Mouse (Mus musculus) embryonic facial prominence, embryonic 10.5 days (tissue): ENCODE results near the gene Chst12. TPM values are rescaled to one million over a fixed set of nuclear protein-coding genes. Genes with fewer than 3 reads are reported as not detected.

ENCODE experiments used
- DNase-seq: peaks from one replicate; pipeline ENCODE4 v3.0.0-alpha.2; 2017; ENCODE audit warnings: low spot score
- H3K27ac ChIP-seq: fragments of 300-500 bp; sonication (generic); replicated peaks from 2 replicates; pipeline ENCODE4 v1.5.1; 2016; ENCODE audit warnings: mild to moderate bottlenecking
- H3K27me3 ChIP-seq: fragments of 300-500 bp; sonication (generic); replicated peaks from 2 replicates; pipeline ENCODE4 v1.6.1; 2016; ENCODE audit warnings: low read depth, mild to moderate bottlenecking; ENCODE audit not compliant: poor library complexity, severe bottlenecking
- H3K36me3 ChIP-seq: fragments of 300-500 bp; sonication (generic); replicated peaks from 2 replicates; pipeline ENCODE4 v1.6.1; 2016; ENCODE audit warnings: mild to moderate bottlenecking, moderate library complexity
- H3K4me1 ChIP-seq: fragments of 300-500 bp; sonication (generic); 2 replicates; pipeline ENCODE4 v1.6.1; 2016
- H3K4me3 ChIP-seq: fragments of 300-500 bp; sonication (generic); 2 replicates; pipeline ENCODE4 v1.5.1; 2016; ENCODE audit warnings: mild to moderate bottlenecking, moderate library complexity
- H3K9me3 ChIP-seq: fragments of 300-500 bp; sonication (generic); 2 replicates; pipeline ENCODE4 v1.6.1; 2016; ENCODE audit warnings: mild to moderate bottlenecking
- WGBS: fragments of 180-500 bp; shearing (Covaris S2); methylation state at CpG from one replicate; pipeline ENCODE4 v1.1.7; 2016; 5-methylcytosine and 5-hydroxymethylcytosine counted together
- polyA plus RNA-seq: library from polyadenylated mRNA; unstranded; fragments of >200 nt; fragmentation: Nextera tagmentation; extraction: Ambion mirVana; gene quantifications from 2 replicates; pipeline ENCODE4 v1.2.1, GENCODE M21; 2016

Chst12 gene
- polyA plus RNA-seq, 1 experiment from 2014 or later, result 16.8 TPM

DNA sequence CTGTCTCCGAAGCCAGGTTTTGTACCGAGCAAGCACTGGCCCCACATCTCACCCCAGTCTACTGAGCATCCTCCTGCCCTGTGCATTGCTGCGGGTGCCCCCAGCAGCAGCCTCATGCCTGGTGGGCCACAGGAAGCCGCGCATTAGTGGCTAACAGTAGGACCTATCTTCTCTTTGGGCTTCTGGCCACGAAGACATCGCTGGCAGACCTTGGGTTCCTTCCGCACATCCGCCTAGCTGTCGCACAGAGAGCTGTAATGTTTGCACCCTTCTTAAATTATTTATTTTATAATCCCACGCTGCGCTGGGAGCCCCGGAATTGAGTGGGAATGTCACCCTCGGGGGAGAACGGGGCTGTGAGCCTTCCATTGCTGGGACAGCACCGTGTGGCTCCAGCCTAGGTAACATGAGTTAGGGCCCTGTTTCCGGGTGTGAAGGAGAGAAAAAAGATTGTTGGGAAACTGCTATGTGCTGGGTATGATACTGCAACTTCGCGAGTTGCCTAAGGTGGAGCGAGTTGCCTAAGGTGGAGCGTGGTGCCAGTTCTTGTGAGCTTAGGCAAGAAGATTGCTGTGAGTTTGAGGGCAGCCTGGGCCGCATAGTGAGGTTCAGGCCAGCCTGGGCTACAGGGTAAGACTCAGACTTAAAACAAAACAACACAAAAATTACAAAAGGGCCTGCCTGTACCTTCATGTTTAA, 895 bp downstream of the Chst12 start:
- no peak for DNase-seq
- H3K4me1 ChIP-seq, result peaks cover 77% of the 10 kb centered on the region
- H3K27ac ChIP-seq, result peak overlapping the region; percentile 88
- H3K9me3 ChIP-seq, result no peaks in the 10 kb centered on the region
- H3K4me3 ChIP-seq, result peak overlapping the region; percentile 75
- H3K36me3 ChIP-seq, result no peaks in the 10 kb centered on the region
- 43% methylated on average over 22 of the region's 22 CpGs for WGBS
- no peaks in the 10 kb centered on the region for H3K27me3 ChIP-seq

DNA sequence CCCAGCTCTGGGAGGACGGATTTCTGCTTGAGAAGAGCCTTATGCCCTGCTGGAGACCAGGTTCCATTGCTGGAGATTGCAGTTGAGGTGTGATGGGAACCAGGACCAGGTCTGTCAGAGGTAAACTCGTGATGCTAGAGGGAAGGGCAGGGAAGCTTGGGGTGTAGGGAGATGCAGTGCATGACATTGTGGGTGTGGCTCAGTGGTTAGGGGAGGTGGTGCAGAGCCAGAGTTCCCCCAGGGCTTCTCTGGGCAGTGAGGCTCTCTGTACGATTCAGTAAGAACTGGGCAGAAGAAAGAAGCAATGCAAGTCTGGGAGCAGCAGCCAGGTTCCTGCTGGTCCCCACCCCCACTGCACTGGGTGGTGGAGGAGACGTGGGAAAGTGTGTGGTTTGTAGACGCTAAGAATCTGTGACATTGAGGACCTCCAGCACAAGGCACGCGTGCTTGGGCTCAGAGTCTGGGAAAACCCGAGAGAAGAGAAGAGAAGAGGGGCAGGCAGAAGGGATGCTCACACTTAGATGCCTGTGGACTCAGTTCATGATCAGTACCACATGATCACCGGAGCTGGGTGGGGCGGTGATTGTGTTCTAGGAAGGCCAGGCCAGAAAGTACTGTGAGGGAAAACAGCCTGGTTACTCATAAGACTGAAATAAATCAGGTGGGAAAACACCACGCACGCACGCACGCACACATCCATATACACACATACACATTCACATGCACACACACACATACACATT, 2.3 kb downstream of the Chst12 start:
- H3K9me3 ChIP-seq, result no peaks in the 10 kb centered on the region
- no peaks in the 10 kb centered on the region for H3K27me3 ChIP-seq
- H3K36me3 ChIP-seq, result peaks cover 9% of the 10 kb centered on the region
- H3K4me1 ChIP-seq, result peaks cover 71% of the 10 kb centered on the region
- H3K27ac ChIP-seq, result 0 out of 2 replicates have a peak overlapping the region, but pooled peaks have one; percentile 30
- 87% methylated on average over 14 of the region's 14 CpGs for WGBS
- H3K4me3 ChIP-seq, result no peak overlapping the region
- no peak for DNase-seq

DNA sequence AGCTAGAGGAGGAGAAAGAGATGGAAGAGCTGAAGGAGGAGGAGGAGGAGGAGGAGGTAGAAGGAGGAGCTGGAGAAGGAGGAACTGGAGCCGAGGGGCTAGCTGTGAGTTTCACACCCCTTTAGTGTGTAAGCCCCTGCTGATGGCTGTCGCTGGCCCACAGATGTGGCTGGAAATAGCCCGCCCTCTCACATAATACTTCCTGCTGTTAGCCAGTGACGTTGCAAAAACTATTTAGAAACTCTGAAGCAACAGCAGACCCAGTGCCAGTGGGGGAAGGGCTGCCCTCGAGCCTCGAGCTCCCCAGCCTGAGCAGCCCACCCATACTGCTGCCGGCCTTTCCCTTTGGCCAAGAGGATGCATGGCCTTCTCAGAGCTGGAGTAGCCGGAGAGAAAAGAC, 3.3 kb downstream of the Chst12 start:
- H3K4me1 ChIP-seq, result peaks cover 63% of the 10 kb centered on the region
- H3K9me3 ChIP-seq, result no peaks in the 10 kb centered on the region
- WGBS, result 40% methylated on average over 8 of the region's 8 CpGs

DNA sequence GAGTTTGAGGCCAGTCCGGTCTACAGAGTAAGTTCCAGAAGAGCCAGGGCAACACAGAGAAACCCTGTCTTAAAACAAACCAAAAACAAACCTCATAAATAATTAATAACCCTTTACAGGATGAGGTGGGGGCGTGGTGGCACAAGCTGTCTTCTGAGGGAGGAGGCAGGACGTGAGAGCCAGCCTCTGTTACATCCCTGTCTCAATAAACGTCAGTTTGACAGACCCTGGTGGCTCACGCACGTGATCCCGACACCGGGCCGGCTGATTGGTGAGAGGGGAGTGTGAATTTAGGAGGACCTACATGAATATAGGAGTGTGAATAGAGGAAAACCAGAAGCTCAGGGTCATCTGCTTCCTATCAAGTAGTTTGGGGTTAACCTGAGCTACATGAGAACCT, 3.9 kb downstream of the Chst12 start:
- H3K4me3 ChIP-seq, result no peak overlapping the region
- no peaks in the 10 kb centered on the region for H3K27me3 ChIP-seq
- H3K27ac ChIP-seq, result peak overlapping the region; percentile 62; the same call in 1 of the 2 replicates
- H3K9me3 ChIP-seq, result no peaks in the 10 kb centered on the region
- H3K36me3 ChIP-seq, result peaks cover 9% of the 10 kb centered on the region
- DNase-seq, result no peak
- H3K4me1 ChIP-seq, result peaks cover 68% of the 10 kb centered on the region
- WGBS, result 71% methylated on average over 9 of the region's 9 CpGs

More for the DNA sequence above, 3.3 kb downstream of the Chst12 start:
- Histone ChIP-seq H3K27ac (peak overlapping the region; percentile 62), H3K27me3 (no peaks in the 10 kb centered on the region), H3K36me3 (peaks cover 9% of the 10 kb centered on the region), H3K4me3 (0 out of 2 replicates have a peak overlapping the region, but pooled peaks have one; percentile 21)
- peak; percentile 30 for DNase-seq

- no peaks in the 10 kb centered on the region for H3K27me3 ChIP-seq
- DNase-seq, result no peak
- peaks cover 9% of the 10 kb centered on the region for H3K36me3 ChIP-seq
- peaks cover 69% of the 10 kb centered on the region for H3K4me1 ChIP-seq
- WGBS, result 63% methylated on average over 27 of the region's 27 CpGs
- H3K27ac ChIP-seq, result peak overlapping the region; percentile 59; the same call in 1 of the 2 replicates
- H3K4me3 ChIP-seq, result no peak overlapping the region
- no peaks in the 10 kb centered on the region for H3K9me3 ChIP-seq
Observed at GRCm38 (mm10) chr5:140510012-140511000, 5.0 kb downstream of the Chst12 start.

- H3K9me3 ChIP-seq, result no peaks in the 10 kb centered on the region
- H3K27ac ChIP-seq, result no peak overlapping the region
- peaks cover 16% of the 10 kb centered on the region for H3K36me3 ChIP-seq
- no peaks in the 10 kb centered on the region for H3K27me3 ChIP-seq
- WGBS, result 75% methylated on average over 8 of the region's 8 CpGs
- no peak overlapping the region for H3K4me3 ChIP-seq
- peaks cover 57% of the 10 kb centered on the region for H3K4me1 ChIP-seq
- DNase-seq, result no peak
Observed at GRCm38 (mm10) chr5:140513921-140514320, 8.6 kb downstream of the Chst12 start.

DNA sequence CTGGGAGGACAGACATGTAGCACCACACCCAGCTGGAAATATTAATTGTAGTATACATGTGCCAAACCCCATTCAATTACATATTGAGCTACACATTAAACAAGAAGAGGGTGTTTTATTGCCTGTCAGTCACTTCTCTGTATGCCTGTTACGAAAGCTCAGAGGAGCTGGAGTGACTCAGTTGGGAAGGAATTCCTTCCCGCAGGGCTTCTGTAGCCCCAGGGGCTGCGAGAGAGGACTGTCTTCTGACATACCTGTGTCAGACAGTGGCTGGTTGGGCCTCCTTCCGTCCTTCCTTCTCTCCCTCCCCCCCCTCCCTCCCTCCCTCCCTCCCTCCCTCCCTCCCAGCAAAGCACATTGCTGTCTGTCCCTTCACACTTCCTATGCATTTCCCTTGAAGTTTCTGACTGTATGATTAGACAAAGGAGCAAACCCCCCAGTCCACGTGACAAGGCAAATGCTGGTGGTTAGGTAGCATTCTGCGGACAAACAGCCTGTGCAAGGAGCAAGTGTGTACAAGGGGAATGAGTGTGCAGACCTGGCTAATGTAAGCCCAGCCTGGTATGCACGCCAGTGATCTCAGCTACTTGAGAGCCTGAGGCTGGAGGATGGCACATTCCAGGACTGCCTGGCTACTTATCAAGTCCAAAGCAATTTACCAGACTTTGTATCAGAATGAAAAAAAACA, 9.6 kb downstream of the Chst12 start:
- 49% methylated on average over 7 of the region's 7 CpGs for WGBS
- Histone ChIP-seq H3K4me1 (peaks cover 47% of the 10 kb centered on the region), H3K27ac (peak overlapping the region; percentile 69)

GRCm38 (mm10) chr5:140517159-140517920, 12.0 kb downstream of the Chst12 start:
- Histone ChIP-seq H3K4me3 (no peak overlapping the region), H3K27ac (peak overlapping the region; percentile 48; the same call in 1 of the 2 replicates), H3K9me3 (no peaks in the 10 kb centered on the region), H3K4me1 (peaks cover 41% of the 10 kb centered on the region), H3K27me3 (no peaks in the 10 kb centered on the region), H3K36me3 (peaks cover 20% of the 10 kb centered on the region)
- no peak for DNase-seq
- 90% methylated on average over 21 of the region's 21 CpGs for WGBS

More for the DNA sequence above, 9.6 kb downstream of the Chst12 start:
- Histone ChIP-seq H3K9me3 (no peaks in the 10 kb centered on the region), H3K27me3 (no peaks in the 10 kb centered on the region), H3K36me3 (peaks cover 19% of the 10 kb centered on the region), H3K4me3 (0 out of 2 replicates have a peak overlapping the region, but pooled peaks have one; percentile 13)
- peak; percentile 50 for DNase-seq

DNA sequence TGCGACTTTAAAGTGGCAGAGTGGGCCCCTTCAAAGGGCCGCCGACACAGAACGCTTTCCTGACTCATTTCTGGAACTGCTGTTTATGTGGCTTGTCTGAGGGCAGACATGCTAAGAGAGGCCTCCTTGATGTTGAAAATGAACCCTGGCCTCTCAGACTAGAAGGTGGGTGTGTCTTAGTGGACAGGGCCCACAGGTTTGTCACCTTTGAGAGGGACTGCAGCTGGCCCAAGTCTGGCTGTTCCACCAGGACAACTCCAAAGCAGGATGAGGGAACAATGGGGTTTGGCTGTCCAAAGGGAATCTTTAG, 12.5 kb downstream of the Chst12 start:
- no peaks in the 10 kb centered on the region for H3K27me3 ChIP-seq
- WGBS, result 92% methylated on average over 4 of the region's 4 CpGs
- H3K27ac ChIP-seq, result 0 out of 2 replicates have a peak overlapping the region, but pooled peaks have one; percentile 48

GRCm38 (mm10) chr5:140521196-140521595, 15.8 kb downstream of the Chst12 start:
- Histone ChIP-seq H3K9me3 (peaks cover 10% of the 10 kb centered on the region), H3K27ac (no peak overlapping the region), H3K4me1 (peaks cover 17% of the 10 kb centered on the region; the same call in 1 of the 2 replicates), H3K36me3 (peaks cover 53% of the 10 kb centered on the region), H3K27me3 (no peaks in the 10 kb centered on the region), H3K4me3 (no peak overlapping the region)
- 84% methylated on average over 1 of the region's 1 CpGs for WGBS
- DNase-seq, result no peak

More for the DNA sequence above, 12.5 kb downstream of the Chst12 start:
- peaks cover 41% of the 10 kb centered on the region for H3K4me1 ChIP-seq
- no peak for DNase-seq
- peaks cover 21% of the 10 kb centered on the region for H3K36me3 ChIP-seq
- no peak overlapping the region for H3K4me3 ChIP-seq
- no peaks in the 10 kb centered on the region for H3K9me3 ChIP-seq

- Histone ChIP-seq H3K27me3 (no peaks in the 10 kb centered on the region), H3K4me1 (no peaks in the 10 kb centered on the region), H3K9me3 (peaks cover 13% of the 10 kb centered on the region), H3K36me3 (peaks cover 70% of the 10 kb centered on the region), H3K27ac (no peak overlapping the region), H3K4me3 (no peak overlapping the region)
- DNase-seq, result no peak
- WGBS, result 94% methylated on average over 2 of the region's 2 CpGs
Observed at GRCm38 (mm10) chr5:140526754-140527153, 21.4 kb downstream of the Chst12 start.
